Mouse (Mus musculus) telencephalon, adult 2 months (tissue): ENCODE measurements at regions not wholly inside any gene's neighbourhood (a gene's known extent, or its start where the extent isn't known, plus 50 kb on each side); places are given as distances from the start of the nearest gene placed in this dataset.

Source experiments
- DNase-seq: peaks from one replicate; pipeline ENCODE4 v3.0.0-alpha.2; 2011; ENCODE audit warnings: low read depth, low spot score

- no peak for DNase-seq
Observed at GRCm38 (mm10) chr7:79517581-79518337, 51.6 kb upstream of the Polg start.

DNA sequence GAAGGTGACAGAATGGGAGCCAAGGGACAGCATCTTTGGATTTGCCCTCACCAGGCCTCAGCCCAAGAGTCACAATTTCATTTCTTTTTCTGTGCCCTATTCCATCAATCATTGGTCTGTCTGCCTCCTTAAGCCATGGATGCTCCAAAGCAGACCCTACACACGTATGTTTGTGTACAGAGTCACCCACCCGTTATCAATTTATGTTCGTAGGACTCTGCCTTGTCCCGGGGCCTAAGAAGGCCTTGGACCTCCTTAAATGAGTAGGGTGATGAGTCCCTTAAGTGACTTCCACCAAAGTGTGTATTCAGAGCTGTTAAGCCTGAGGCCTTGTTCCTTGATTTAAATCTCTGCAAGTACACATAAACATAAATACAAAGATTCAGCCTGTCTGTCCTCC, 50.1 kb upstream of the Polg start:
- DNase-seq = no peak
